Mouse (Mus musculus): ENCODE results near the gene Asb15. TPM values are rescaled to one million over a fixed set of nuclear protein-coding genes. Genes with fewer than 3 reads are reported as not detected.

Gene Asb15
- polyA plus RNA-seq, 1 experiment from 2014 or later: 0.23 TPM

GRCm38 (mm10) chr6:24608129-24608528, 80.2 kb downstream of the Asb15 start:
- H3K9ac ChIP-seq (ENCODE audit: low read depth, low read length): no peak overlapping the region
- no peaks in the 10 kb centered on the region; the same call in 1 of the 2 replicates for H3K36me3 ChIP-seq (ENCODE audit: control insufficient read depth, insufficient read depth, low read length)
- 81% methylated on average over 4 of the region's 4 CpGs for WGBS
- H3K4me2 ChIP-seq (replicated peaks; ENCODE audit: low read depth, low read length): no peak overlapping the region
- no peak overlapping the region for H3K27ac ChIP-seq (ENCODE audit: low read depth, low read length)
- no peaks in the 10 kb centered on the region for H3K27me3 ChIP-seq (ENCODE audit: control insufficient read depth, insufficient read depth, low read length)
- H3K4me1 ChIP-seq (ENCODE audit: control insufficient read depth, insufficient read depth, low read length): no peaks in the 10 kb centered on the region
- H3K4me3 ChIP-seq (ENCODE audit: low read length): no peak overlapping the region
- H3K9me3 ChIP-seq (ENCODE audit: control insufficient read depth, low read length): no peaks in the 10 kb centered on the region
- ATAC-seq (ENCODE audit: low FRiP score, low TSS enrichment): no peak

- Histone ChIP-seq H3K9me3 (ENCODE audit: control insufficient read depth, low read length) (no peaks in the 10 kb centered on the region), H3K27ac (ENCODE audit: low read depth, low read length) (no peak overlapping the region), H3K36me3 (ENCODE audit: control insufficient read depth, insufficient read depth, low read length) (peaks cover 3% of the 10 kb centered on the region; the same call in 1 of the 2 replicates), H3K4me3 (ENCODE audit: low read length) (no peak overlapping the region), H3K27me3 (ENCODE audit: control insufficient read depth, insufficient read depth, low read length) (no peaks in the 10 kb centered on the region), H3K4me2 (replicated peaks; ENCODE audit: low read depth, low read length) (no peak overlapping the region), H3K9ac (ENCODE audit: low read depth, low read length) (no peak overlapping the region), H3K4me1 (ENCODE audit: control insufficient read depth, insufficient read depth, low read length) (no peaks in the 10 kb centered on the region)
- no peak for ATAC-seq (ENCODE audit: low FRiP score, low TSS enrichment)
- WGBS: 87% methylated on average over 3 of the region's 3 CpGs
Observed at GRCm38 (mm10) chr6:24608682-24609081, 80.7 kb downstream of the Asb15 start.

- 42% methylated on average over 4 of the region's 4 CpGs for WGBS
- ATAC-seq (ENCODE audit: low FRiP score, low TSS enrichment): no peak
Observed at GRCm38 (mm10) chr6:24609531-24609930, 81.6 kb downstream of the Asb15 start.

DNA sequence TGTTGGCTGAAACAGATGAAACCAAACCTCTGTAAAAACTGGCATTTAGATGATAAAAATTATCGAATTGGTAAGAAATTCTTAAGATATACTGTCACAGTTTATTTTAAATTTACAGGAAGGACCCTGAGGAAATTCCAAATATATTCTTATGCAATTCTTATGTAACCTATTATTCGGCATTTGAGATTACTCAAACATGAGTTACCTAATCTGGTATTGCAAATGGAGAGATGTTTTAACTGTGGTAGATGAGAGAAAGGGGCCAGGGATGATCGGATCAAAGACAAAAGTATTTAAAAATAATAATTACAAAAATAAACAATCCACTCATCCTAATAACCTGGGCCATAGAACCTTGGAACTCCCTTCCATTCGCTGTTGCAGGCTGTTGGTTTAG, 82.4 kb downstream of the Asb15 start:
- H3K27me3 ChIP-seq (ENCODE audit: control insufficient read depth, insufficient read depth, low read length): no peaks in the 10 kb centered on the region
- no peak overlapping the region for H3K4me3 ChIP-seq (ENCODE audit: low read length)
- H3K4me1 ChIP-seq (ENCODE audit: control insufficient read depth, insufficient read depth, low read length): no peaks in the 10 kb centered on the region
- no peaks in the 10 kb centered on the region for H3K9me3 ChIP-seq (ENCODE audit: control insufficient read depth, low read length)
- peaks cover 18% of the 10 kb centered on the region for H3K36me3 ChIP-seq (ENCODE audit: control insufficient read depth, insufficient read depth, low read length)
- H3K9ac ChIP-seq (ENCODE audit: low read depth, low read length): no peak overlapping the region
- 94% methylated on average over 4 of the region's 4 CpGs for WGBS
- ATAC-seq (ENCODE audit: low FRiP score, low TSS enrichment): no peak
- no peak overlapping the region for H3K4me2 ChIP-seq (replicated peaks; ENCODE audit: low read depth, low read length)
- H3K27ac ChIP-seq (ENCODE audit: low read depth, low read length): no peak overlapping the region

More at GRCm38 (mm10) chr6:24609531-24609930, 81.6 kb downstream of the Asb15 start:
- peaks cover 10% of the 10 kb centered on the region; the same call in 1 of the 2 replicates for H3K36me3 ChIP-seq (ENCODE audit: control insufficient read depth, insufficient read depth, low read length)
- no peaks in the 10 kb centered on the region for H3K4me1 ChIP-seq (ENCODE audit: control insufficient read depth, insufficient read depth, low read length)
- no peak overlapping the region for H3K9ac ChIP-seq (ENCODE audit: low read depth, low read length)
- no peaks in the 10 kb centered on the region for H3K9me3 ChIP-seq (ENCODE audit: control insufficient read depth, low read length)
- H3K27ac ChIP-seq (ENCODE audit: low read depth, low read length): no peak overlapping the region
- H3K4me2 ChIP-seq (replicated peaks; ENCODE audit: low read depth, low read length): no peak overlapping the region
- no peaks in the 10 kb centered on the region for H3K27me3 ChIP-seq (ENCODE audit: control insufficient read depth, insufficient read depth, low read length)
- no peak overlapping the region for H3K4me3 ChIP-seq (ENCODE audit: low read length)

- Histone ChIP-seq H3K27ac (ENCODE audit: low read depth, low read length) (no peak overlapping the region), H3K9me3 (ENCODE audit: control insufficient read depth, low read length) (no peaks in the 10 kb centered on the region), H3K4me2 (replicated peaks; ENCODE audit: low read depth, low read length) (no peak overlapping the region), H3K4me3 (ENCODE audit: low read length) (no peak overlapping the region), H3K9ac (ENCODE audit: low read depth, low read length) (no peak overlapping the region), H3K27me3 (ENCODE audit: control insufficient read depth, insufficient read depth, low read length) (no peaks in the 10 kb centered on the region), H3K36me3 (ENCODE audit: control insufficient read depth, insufficient read depth, low read length) (peaks cover 30% of the 10 kb centered on the region), H3K4me1 (ENCODE audit: control insufficient read depth, insufficient read depth, low read length) (no peaks in the 10 kb centered on the region)
- 91% methylated on average over 7 of the region's 7 CpGs for WGBS
- no peak for ATAC-seq (ENCODE audit: low FRiP score, low TSS enrichment)
Observed at GRCm38 (mm10) chr6:24612074-24612755, 84.3 kb downstream of the Asb15 start.

DNA sequence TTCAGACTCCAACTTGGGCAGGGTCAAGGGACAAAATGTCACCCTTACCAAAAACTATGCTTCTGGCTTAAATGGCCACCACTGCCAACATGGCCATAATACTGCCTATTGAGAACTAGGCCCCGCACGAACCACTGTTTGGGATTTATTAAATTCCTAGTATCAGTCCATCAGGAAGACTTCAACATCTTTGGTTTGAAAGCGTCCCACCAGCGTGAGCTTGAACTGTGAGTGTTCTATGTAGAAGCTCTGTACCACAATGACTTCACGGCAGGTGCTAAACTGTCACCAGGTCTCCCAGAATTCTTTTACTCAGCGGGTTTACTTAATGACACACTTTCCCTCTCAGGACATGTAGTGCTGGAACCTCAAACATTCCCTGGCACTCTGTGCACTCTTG, 85.4 kb downstream of the Asb15 start:
- H3K36me3 ChIP-seq (ENCODE audit: control insufficient read depth, insufficient read depth, low read length): peaks cover 42% of the 10 kb centered on the region
- no peaks in the 10 kb centered on the region for H3K9me3 ChIP-seq (ENCODE audit: control insufficient read depth, low read length)
- no peaks in the 10 kb centered on the region for H3K4me1 ChIP-seq (ENCODE audit: control insufficient read depth, insufficient read depth, low read length)
- no peak overlapping the region for H3K27ac ChIP-seq (ENCODE audit: low read depth, low read length)
- no peak overlapping the region for H3K4me2 ChIP-seq (replicated peaks; ENCODE audit: low read depth, low read length)
- H3K9ac ChIP-seq (ENCODE audit: low read depth, low read length): no peak overlapping the region
- no peaks in the 10 kb centered on the region for H3K27me3 ChIP-seq (ENCODE audit: control insufficient read depth, insufficient read depth, low read length)
- no peak overlapping the region for H3K4me3 ChIP-seq (ENCODE audit: low read length)
- WGBS: 95% methylated on average over 6 of the region's 6 CpGs
- ATAC-seq (ENCODE audit: low FRiP score, low TSS enrichment): no peak

GRCm38 (mm10) chr6:24613918-24614317, 86.0 kb downstream of the Asb15 start:
- H3K27ac ChIP-seq (ENCODE audit: low read depth, low read length): no peak overlapping the region
- peaks cover 42% of the 10 kb centered on the region for H3K36me3 ChIP-seq (ENCODE audit: control insufficient read depth, insufficient read depth, low read length)
- H3K4me3 ChIP-seq (ENCODE audit: low read length): no peak overlapping the region
- no peaks in the 10 kb centered on the region for H3K27me3 ChIP-seq (ENCODE audit: control insufficient read depth, insufficient read depth, low read length)
- no peak overlapping the region for H3K4me2 ChIP-seq (replicated peaks; ENCODE audit: low read depth, low read length)
- no peak overlapping the region for H3K9ac ChIP-seq (ENCODE audit: low read depth, low read length)
- WGBS: 96% methylated on average over 4 of the region's 4 CpGs
- ATAC-seq (ENCODE audit: low FRiP score, low TSS enrichment): no peak
- H3K9me3 ChIP-seq (ENCODE audit: control insufficient read depth, low read length): no peaks in the 10 kb centered on the region
- no peaks in the 10 kb centered on the region for H3K4me1 ChIP-seq (ENCODE audit: control insufficient read depth, insufficient read depth, low read length)

DNA sequence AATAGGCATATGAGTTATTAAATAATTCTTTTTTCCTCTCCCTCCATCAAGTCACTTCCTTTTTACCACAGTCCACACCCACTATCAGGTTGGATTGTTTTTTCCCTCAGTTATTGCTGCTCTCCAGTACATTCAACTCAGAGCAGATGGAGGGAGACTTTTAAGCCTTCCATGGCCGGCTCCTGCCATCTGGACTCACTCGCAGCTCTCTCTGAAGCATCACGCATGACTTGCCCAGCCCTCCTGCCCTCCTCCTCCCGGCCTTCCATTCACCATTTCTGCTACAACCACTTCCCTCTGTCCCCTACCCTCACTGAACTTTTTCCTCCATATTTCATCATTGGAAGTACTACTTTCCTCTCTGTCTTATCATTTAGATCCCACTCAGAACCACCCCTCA, 88.8 kb downstream of the Asb15 start:
- no peak overlapping the region for H3K4me3 ChIP-seq (ENCODE audit: low read length)
- H3K4me1 ChIP-seq (ENCODE audit: control insufficient read depth, insufficient read depth, low read length): no peaks in the 10 kb centered on the region
- 89% methylated on average over 4 of the region's 4 CpGs for WGBS
- H3K27ac ChIP-seq (ENCODE audit: low read depth, low read length): no peak overlapping the region
- H3K4me2 ChIP-seq (replicated peaks; ENCODE audit: low read depth, low read length): no peak overlapping the region
- no peak overlapping the region for H3K9ac ChIP-seq (ENCODE audit: low read depth, low read length)
- no peaks in the 10 kb centered on the region for H3K27me3 ChIP-seq (ENCODE audit: control insufficient read depth, insufficient read depth, low read length)
- no peak for ATAC-seq (ENCODE audit: low FRiP score, low TSS enrichment)
- peaks cover 48% of the 10 kb centered on the region for H3K36me3 ChIP-seq (ENCODE audit: control insufficient read depth, insufficient read depth, low read length)
- H3K9me3 ChIP-seq (ENCODE audit: control insufficient read depth, low read length): no peaks in the 10 kb centered on the region

- H3K4me2 ChIP-seq (replicated peaks; ENCODE audit: low read depth, low read length): no peak overlapping the region
- H3K9me3 ChIP-seq (ENCODE audit: control insufficient read depth, low read length): no peaks in the 10 kb centered on the region
- peak; percentile 82 for ATAC-seq (ENCODE audit: low FRiP score, low TSS enrichment)
- H3K27ac ChIP-seq (ENCODE audit: low read depth, low read length): no peak overlapping the region
- H3K9ac ChIP-seq (ENCODE audit: low read depth, low read length): no peak overlapping the region
- H3K4me1 ChIP-seq (ENCODE audit: control insufficient read depth, insufficient read depth, low read length): no peaks in the 10 kb centered on the region
- no peaks in the 10 kb centered on the region for H3K27me3 ChIP-seq (ENCODE audit: control insufficient read depth, insufficient read depth, low read length)
- WGBS: 49% methylated on average over 5 of the region's 6 CpGs
- H3K4me3 ChIP-seq (ENCODE audit: low read length): no peak overlapping the region
- H3K36me3 ChIP-seq (ENCODE audit: control insufficient read depth, insufficient read depth, low read length): peaks cover 49% of the 10 kb centered on the region
Observed at GRCm38 (mm10) chr6:24619285-24620045, 91.5 kb downstream of the Asb15 start.

Measured in kidney, embryonic 14.5 days (tissue).